ENCODE assay signal across 9 mouse cellular contexts in genomic region chr10:83630899-83631298, GRCm38 (mm10). TPM values are rescaled to one million over a fixed set of nuclear protein-coding genes. Genes with fewer than 3 reads are reported as not detected.
A peak's percentile ranks its signal among the peaks of the same experiment; 100 is the strongest.
DNase-seq lines count a peak whose midpoint lies in the region; ATAC-seq and TF ChIP-seq lines count a peak whose summit lies in the region.
"Had no signal": no experiment of that assay in that cellular context is flagged by ENCODE, and none has a peak within 500 bp of the region (broad histone marks: within the 10 kb centered on the region; RNA-seq: fewer than 3 reads in every experiment).

No protein-coding gene starts in this region.

- no peaks in the 10 kb centered on the region for H3K27me3 ChIP-seq in lung, embryonic 16.5 days (ENCODE audit: control insufficient read depth, insufficient read depth, low read depth, low read length)
- H3K27me3 ChIP-seq: intestine, embryonic 15.5 days had no signal

- H3K36me3 ChIP-seq in lung, embryonic 16.5 days (ENCODE audit: control insufficient read depth, insufficient read depth, low read length) = no peaks in the 10 kb centered on the region
- H3K36me3 ChIP-seq: intestine, embryonic 15.5 days had no signal

- H3K9ac ChIP-seq in lung, embryonic 16.5 days (ENCODE audit: low read length) = no peak overlapping the region
- H3K9ac ChIP-seq: intestine, embryonic 15.5 days had no signal

- no peak for ATAC-seq in frontal cortex, adult (ENCODE audit: low TSS enrichment)
- 0 out of 2 replicates have a peak, but pooled peaks have one; percentile 11 for ATAC-seq in lung, embryonic 16.5 days (ENCODE audit: low read depth)
- ATAC-seq: intestine, embryonic 15.5 days had no signal

- intact Hi-C loops in gastrocnemius, adult 2 months (cut with DNase I) = no loop called here

- WGBS in lung, embryonic 16.5 days = 42% methylated on average over 3 of the region's 3 CpGs

- no peak overlapping the region for H3K4me2 ChIP-seq in lung, embryonic 16.5 days (ENCODE audit: low read depth, low read length)
- H3K4me2 ChIP-seq: intestine, embryonic 15.5 days had no signal

- DNase-seq in frontal cortex, adult 2 months (ENCODE audit: extremely low spot score in 1 of 2, low spot score in 1 of 2) = peak; percentile 29 to 47
- no peak for DNase-seq in lung, postnatal 14 days
- peak; percentile 89 to 93 for DNase-seq in cerebellum, postnatal 10 days
- DNase-seq in lung, postnatal 10 days = peak; percentile 59
- no peak for DNase-seq in gastrocnemius, adult 2 months
- no peak for DNase-seq in ovary, postnatal 36 days (ENCODE audit: low spot score)

- no peak overlapping the region for H3K4me3 ChIP-seq in lung, embryonic 16.5 days (ENCODE audit: low read length)
- H3K4me3 ChIP-seq in gastrocnemius, adult 2 months = no peak overlapping the region
- H3K4me3 ChIP-seq: intestine, embryonic 15.5 days had no signal

- H3K4me1 ChIP-seq in lung, embryonic 16.5 days (replicated peaks; ENCODE audit: control insufficient read depth, insufficient read depth, low read length) = peaks cover 5% of the 10 kb centered on the region; the same call in 1 of the 2 replicates

- H3K9me3 ChIP-seq in lung, embryonic 16.5 days (ENCODE audit: control insufficient read depth, low read length) = no peaks in the 10 kb centered on the region
- H3K9me3 ChIP-seq: intestine, embryonic 15.5 days had no signal

- no peak overlapping the region for H3K27ac ChIP-seq in lung, embryonic 16.5 days (ENCODE audit: low read length)
- H3K27ac ChIP-seq in gastrocnemius, adult 2 months = no peak overlapping the region
- H3K27ac ChIP-seq: intestine, embryonic 15.5 days had no signal

- TF ChIP-seq CTCF in gastrocnemius, adult 2 months (IDR thresholded peaks at IDR 0.05) = no peak

RNA-seq across cellular contexts. Expression of gene Appl2, which starts 17.6 kb away (rescaled TPM):
- 92.7 and 102 TPM in 2 replicates for polyA plus RNA-seq in frontal cortex, adult 2 months (2012; rRNA removed)
- 53.8 and 55.6 TPM in 2 replicates for polyA plus RNA-seq in lung, embryonic 16.5 days (2015; fragmentation: Nextera tagmentation; extraction: Ambion mirVana)
- total RNA-seq in gastrocnemius, adult 2 months (2021) = 10 to 100 TPM; 19.3 to 21.0 TPM

Comparison
In these comparisons a context has a peak if more than half of its experiments do, and no peak if none do; other contexts are left out.
1. DNase-seq: peak in frontal cortex, adult 2 months (2 of 2), cerebellum, postnatal 10 days (2 of 2) and lung, postnatal 10 days (single experiment); none in lung, postnatal 14 days (single experiment), gastrocnemius, adult 2 months (single experiment) and ovary, postnatal 36 days (single experiment).